Comparison of ENCODE assay signal across 8 mouse cellular contexts in the genomic region with DNA sequence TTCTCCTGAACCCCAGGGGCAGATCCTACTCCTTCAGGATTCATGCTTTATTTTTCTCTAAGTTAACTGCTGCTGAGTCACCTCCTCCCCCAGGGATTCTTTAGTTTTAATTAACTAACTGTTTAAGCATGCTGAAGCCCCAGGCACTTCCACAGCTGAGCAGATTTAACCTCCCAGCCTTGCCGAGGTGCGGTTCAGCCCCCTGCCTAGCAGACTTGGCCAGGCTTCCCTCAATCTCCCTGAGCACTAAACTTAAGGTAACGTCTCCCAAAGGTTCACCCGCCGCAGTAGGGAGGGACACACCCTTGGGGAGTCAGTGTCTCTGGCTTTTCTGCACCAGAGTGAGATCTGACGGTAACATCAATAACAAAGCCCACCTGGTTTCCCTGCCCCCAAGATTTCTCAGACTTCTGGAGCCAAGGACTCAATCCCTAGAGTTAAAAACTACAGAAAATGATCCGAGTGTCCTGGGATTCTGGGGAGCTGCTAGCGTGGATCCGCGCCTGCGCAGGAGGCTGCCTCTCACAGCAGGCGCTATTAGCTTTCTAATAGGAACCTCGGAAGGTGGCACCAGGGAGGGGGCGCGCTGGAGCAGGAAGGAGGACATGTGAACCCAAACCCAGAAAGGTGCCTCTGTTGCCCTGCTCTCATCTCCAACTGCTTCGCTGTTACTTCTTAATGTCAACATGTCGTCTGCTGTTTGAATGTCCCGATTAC.
DNase-seq lines count a peak whose midpoint lies in the region; ATAC-seq and TF ChIP-seq lines count a peak whose summit lies in the region.

No protein-coding gene starts in this region.

- DNase-seq in left cerebral cortex, adult 2 months (ENCODE audit: extremely low spot score in 1 of 2, low spot score in 2 of 2): peak; percentile 44 to 56
- DNase-seq in left cerebral cortex, postnatal 4 days: no peak
- DNase-seq in embryonic facial prominence, embryonic 14.5 days (ENCODE audit: low spot score): peak; percentile 63
- DNase-seq in kidney, postnatal 14 days: peak; percentile 58
- peak; percentile 46 for DNase-seq in lung, postnatal 14 days
- DNase-seq in skeletal muscle tissue, adult 2 months (ENCODE audit: low read depth, low spot score): peak; percentile 21
- no peak for DNase-seq in thymus, postnatal 25 days

- TF ChIP-seq CTCF in left cerebral cortex, adult 2 months (IDR thresholded peaks at IDR 0.05): no peak; the same call in none of the 2 replicates

- peaks cover 13% of the 10 kb centered on the region for H3K27me3 ChIP-seq in embryonic facial prominence, embryonic 14.5 days (replicated peaks; ENCODE audit: control insufficient read depth, insufficient read depth, low read length)
- peaks cover 85% of the 10 kb centered on the region for H3K27me3 ChIP-seq in heart, embryonic 15.5 days

- peak; percentile 82 for ATAC-seq in embryonic facial prominence, embryonic 14.5 days (ENCODE audit: low read depth)
- ATAC-seq in heart, embryonic 15.5 days (replicated peaks; ENCODE audit: insufficient number of reproducible peaks, insufficient read depth, low FRiP score, low read depth): no peak

- H3K4me1 ChIP-seq in embryonic facial prominence, embryonic 14.5 days (ENCODE audit: control insufficient read depth, insufficient read depth, low read length): peaks cover 11% of the 10 kb centered on the region
- peaks cover 7% of the 10 kb centered on the region; the same call in 1 of the 2 replicates for H3K4me1 ChIP-seq in heart, embryonic 15.5 days (replicated peaks)

- H3K36me3 ChIP-seq in embryonic facial prominence, embryonic 14.5 days (ENCODE audit: control insufficient read depth, insufficient read depth, low read length): no peaks in the 10 kb centered on the region
- H3K36me3 ChIP-seq in heart, embryonic 15.5 days: no peaks in the 10 kb centered on the region

- intact Hi-C loops in left cerebral cortex, adult 2 months (cut with DNase I): loop anchor here (5.0 kb wide), 1 partner anchor 85 kb away; a partner anchor contains a TSS
- intact Hi-C loops in left cerebral cortex, postnatal 4 days (cut with DNase I): no loop called here

- H3K9ac ChIP-seq in embryonic facial prominence, embryonic 14.5 days (ENCODE audit: low read depth, low read length): peak overlapping the region; percentile 21
- H3K9ac ChIP-seq in heart, embryonic 15.5 days: no peak overlapping the region

- H3K4me2 ChIP-seq in embryonic facial prominence, embryonic 14.5 days (ENCODE audit: low read depth, low read length): peak overlapping the region; percentile 57
- peak overlapping the region; percentile 57 for H3K4me2 ChIP-seq in heart, embryonic 15.5 days

- no peak overlapping the region for H3K27ac ChIP-seq in left cerebral cortex, adult 2 months
- H3K27ac ChIP-seq in embryonic facial prominence, embryonic 14.5 days (replicated peaks; ENCODE audit: low read depth, low read length): no peak overlapping the region
- no peak overlapping the region for H3K27ac ChIP-seq in heart, embryonic 15.5 days

- WGBS in embryonic facial prominence, embryonic 14.5 days: 1% methylated on average over 18 of the region's 18 CpGs
- WGBS in heart, embryonic 15.5 days: under 1% methylated on average over 18 of the region's 18 CpGs

- H3K4me3 ChIP-seq in left cerebral cortex, adult 2 months: peak overlapping the region; percentile 43
- peak overlapping the region; percentile 33 for H3K4me3 ChIP-seq in embryonic facial prominence, embryonic 14.5 days (ENCODE audit: low read depth, low read length)
- peak overlapping the region; percentile 39 for H3K4me3 ChIP-seq in heart, embryonic 15.5 days

- H3K9me3 ChIP-seq in embryonic facial prominence, embryonic 14.5 days (ENCODE audit: control insufficient read depth, low read length): no peaks in the 10 kb centered on the region
- no peaks in the 10 kb centered on the region for H3K9me3 ChIP-seq in heart, embryonic 15.5 days (replicated peaks)

Comparison
In these comparisons a context has a peak if more than half of its experiments do, and no peak if none do; other contexts are left out.
1. DNase-seq: peak in left cerebral cortex, adult 2 months (2 of 2), embryonic facial prominence, embryonic 14.5 days (single experiment), kidney, postnatal 14 days (single experiment), lung, postnatal 14 days (single experiment) and skeletal muscle tissue, adult 2 months (single experiment); none in left cerebral cortex, postnatal 4 days (single experiment) and thymus, postnatal 25 days (single experiment).
2. Peak in every context shown above with its lines, with median percentiles within 50 percentile points of each other: H3K4me3 ChIP-seq.